Mouse (Mus musculus) v-Abl transformed pro-B cells (cell line): Measurements from ENCODE around the gene Lgals7.

ENCODE experiments used
- in situ Hi-C, 2 experiments: fragments of 400-800 bp; cut with MboI; formaldehyde crosslinking; loops; one replicate each; pipeline ENCODE4 v1.15.1; 2025; ENCODE audit not compliant: unreplicated experiment in 2 of 2

Lgals7 gene

DNA sequence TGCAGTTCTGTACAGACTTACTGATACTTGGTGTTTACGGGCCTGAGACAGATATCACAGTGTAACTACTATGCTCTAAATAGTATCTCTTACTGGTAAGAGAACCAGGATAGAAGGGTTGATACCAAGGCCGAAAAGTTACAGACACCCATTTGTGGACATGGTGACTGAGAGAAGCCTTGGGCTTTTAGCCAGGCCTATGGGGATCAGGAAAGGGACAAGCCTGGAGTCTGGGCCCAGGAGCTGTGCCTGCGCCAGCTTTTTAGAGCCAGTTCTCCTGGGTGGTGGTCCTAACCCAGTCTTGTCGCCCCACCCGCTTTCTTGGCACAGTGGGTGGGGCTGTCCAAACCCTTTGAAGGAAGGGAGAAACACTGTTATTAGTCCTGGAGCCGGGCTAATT, 38.5 kb downstream of the Lgals7 start:
- in situ Hi-C loops: no loop called here

DNA sequence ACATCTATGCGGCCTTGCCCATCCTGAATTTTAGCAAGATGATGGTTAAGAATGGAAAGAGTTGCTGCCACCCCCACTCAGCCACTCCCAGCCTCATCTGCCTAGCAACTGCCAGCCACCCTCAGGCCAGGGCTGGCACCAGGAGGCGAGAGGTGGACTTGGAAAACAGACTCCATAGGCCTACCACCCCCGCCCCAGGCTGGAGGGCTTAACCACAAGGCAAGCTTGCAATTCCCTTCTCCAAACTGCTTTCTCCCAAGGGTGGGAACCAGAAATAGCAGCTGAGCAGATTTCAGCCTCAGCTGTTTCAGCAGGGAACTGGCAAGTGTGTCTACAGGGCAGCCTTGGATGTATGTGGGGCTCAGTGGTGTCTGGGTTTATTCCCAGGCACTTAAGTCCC, 39.2 kb downstream of the Lgals7 start:
- in situ Hi-C loops: no loop called here

DNA sequence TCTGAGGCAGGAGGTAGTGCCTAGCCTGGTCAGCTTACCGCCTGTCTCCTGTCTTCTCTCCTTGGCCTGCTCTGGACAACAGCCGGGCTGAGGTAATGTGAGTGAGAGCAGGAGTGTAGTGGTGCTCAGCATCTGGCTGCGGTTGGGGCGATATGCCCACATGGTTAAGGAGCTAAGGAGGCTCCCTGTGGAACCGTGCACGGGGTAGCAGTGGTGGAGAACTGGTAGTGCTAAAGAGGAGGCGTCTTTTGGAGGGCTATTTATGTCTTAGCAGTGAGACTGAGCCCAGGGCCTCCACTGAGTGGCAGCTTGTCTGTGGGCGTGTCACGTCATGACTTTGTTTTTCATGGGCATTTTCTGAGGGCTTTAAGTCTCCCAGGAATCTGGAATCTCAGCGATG, 40.1 kb downstream of the Lgals7 start:
- in situ Hi-C loops: no loop called here

DNA sequence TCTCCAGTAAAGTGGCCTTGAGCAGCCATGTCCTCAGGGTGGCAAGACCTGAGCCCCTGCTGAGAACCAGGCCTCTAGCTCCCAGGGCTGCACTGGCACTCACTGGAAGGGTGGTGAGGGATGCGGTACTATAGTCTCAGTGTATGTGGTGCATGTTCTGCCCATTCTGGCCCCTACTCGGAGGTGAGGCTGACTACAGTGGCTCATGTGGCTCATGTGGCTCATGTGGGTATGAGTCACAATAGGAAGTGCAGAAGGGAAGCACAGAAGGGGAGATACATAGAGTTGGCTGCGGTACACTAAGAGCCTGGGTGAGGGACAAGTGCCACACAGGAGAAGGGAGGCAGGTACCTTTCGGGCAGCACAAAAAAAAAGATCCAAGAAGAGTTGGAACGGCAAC, 43.5 kb downstream of the Lgals7 start:
- in situ Hi-C loops: no loop called here

DNA sequence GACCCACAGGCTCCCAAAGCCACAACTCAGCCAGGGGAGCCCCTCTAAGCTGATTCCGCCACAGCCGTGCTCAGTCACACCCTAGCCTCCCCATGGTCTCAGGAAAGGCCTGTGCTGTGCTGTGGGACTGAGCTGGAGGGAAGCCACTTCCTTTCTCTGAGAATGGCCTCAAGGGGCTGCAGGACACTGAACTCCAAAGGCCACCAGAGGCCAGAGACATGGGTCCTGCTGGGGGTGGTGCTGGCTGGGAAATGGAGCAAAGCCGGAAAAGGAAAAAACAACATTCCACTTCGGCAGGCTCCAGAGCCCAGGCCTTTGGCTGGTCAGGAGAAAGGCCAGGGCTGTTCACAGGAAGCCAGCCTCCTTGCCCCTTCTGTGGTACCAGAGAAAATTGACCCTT, 48.0 kb downstream of the Lgals7 start:
- in situ Hi-C loops: no loop called here

DNA sequence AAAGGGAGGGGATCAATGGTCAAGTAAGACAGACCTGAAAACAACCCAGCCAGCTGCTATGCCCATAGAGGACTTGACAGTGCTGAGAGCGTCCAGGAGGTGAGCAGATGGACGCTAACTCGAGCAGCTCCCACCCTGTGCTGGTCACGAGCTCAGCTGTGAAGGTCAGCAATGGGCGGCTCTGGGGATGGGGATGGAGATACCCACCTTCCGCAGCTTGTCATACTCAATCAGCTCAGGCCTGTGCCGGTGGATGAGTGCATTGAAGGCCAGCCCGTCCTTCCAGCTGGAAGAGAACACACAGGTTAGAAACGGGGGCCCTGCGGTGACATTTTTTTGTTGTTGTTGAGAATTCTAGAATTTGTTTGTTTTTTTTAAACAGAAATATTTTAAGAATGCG, 49.5 kb downstream of the Lgals7 start:
- in situ Hi-C loops: no loop called here
